Mouse (Mus musculus) midbrain, postnatal 0 days (tissue): ENCODE data around the gene Hdac4. TPM values are rescaled to one million over a fixed set of nuclear protein-coding genes. Genes with fewer than 3 reads are reported as not detected.

ENCODE experiments used
- ATAC-seq: fragments of 200-750 bp; cut with Nextera tagmentation; 2 replicates; pipeline ENCODE4 v1.8.0; 2017; ENCODE audit warnings: moderate number of reproducible peaks, mild to moderate bottlenecking, moderate TSS enrichment, moderate library complexity; ENCODE audit not compliant: low FRiP score
- DNase-seq: peaks from one replicate; pipeline ENCODE4 v3.0.0-alpha.2; 2015; ENCODE audit warnings: low spot score
- H3K27ac ChIP-seq: fragments of 300-500 bp; sonication (generic); 2 replicates; pipeline ENCODE4 v1.5.1; 2014; ENCODE audit warnings: low read depth, mild to moderate bottlenecking, low read length, mixed read lengths
- H3K27me3 ChIP-seq: fragments of 300-500 bp; sonication (generic); 2 replicates; pipeline ENCODE4 v1.6.1; 2014; ENCODE audit warnings: low read length, control low read depth, mixed read lengths; ENCODE audit not compliant: insufficient read depth
- H3K36me3 ChIP-seq: fragments of 300-500 bp; sonication (generic); 2 replicates; pipeline ENCODE4 v1.6.1; 2014; ENCODE audit warnings: low read length, control low read depth, mixed read lengths; ENCODE audit not compliant: insufficient read depth
- H3K4me1 ChIP-seq: fragments of 300-500 bp; sonication (generic); 2 replicates; pipeline ENCODE4 v1.6.1; 2014; ENCODE audit warnings: mild to moderate bottlenecking, control low read depth, antibody characterized with exemption, low read length, mixed read lengths; ENCODE audit not compliant: insufficient read depth
- H3K4me2 ChIP-seq: fragments of 300-500 bp; sonication (generic); 2 replicates; pipeline ENCODE4 v1.6.1; 2014; ENCODE audit warnings: low read depth, mild to moderate bottlenecking, low read length, mixed read lengths; ENCODE audit not compliant: poor library complexity, severe bottlenecking
- H3K4me3 ChIP-seq: fragments of 300-500 bp; sonication (generic); 2 replicates; pipeline ENCODE4 v1.5.1; 2014; ENCODE audit warnings: low read depth, mild to moderate bottlenecking, low read length, moderate library complexity
- H3K9ac ChIP-seq: fragments of 300-500 bp; sonication (generic); replicated peaks from 2 replicates; pipeline ENCODE4 v1.6.1; 2014; ENCODE audit warnings: mild to moderate bottlenecking, low read length, moderate library complexity, mixed read lengths; ENCODE audit not compliant: poor library complexity, severe bottlenecking
- H3K9me3 ChIP-seq: fragments of 300-500 bp; sonication (generic); 2 replicates; pipeline ENCODE4 v1.6.1; 2016; ENCODE audit warnings: low read length, control low read depth
- CTCF ChIP-seq: IDR thresholded peaks from 2 replicates; pipeline ENCODE4 v1.5.1; 2016; ENCODE audit warnings: antibody characterized with exemption, mild to moderate bottlenecking
- WGBS: fragments of 180-500 bp; shearing (Covaris S2); extraction: QIAGEN DNeasy Blood & Tissue Kit; methylation state at CpG from one replicate; pipeline ENCODE4 v1.1.7; 2014; 5-methylcytosine and 5-hydroxymethylcytosine counted together
- polyA plus RNA-seq: library from polyadenylated mRNA; unstranded; fragments of >200 nt; fragmentation: Nextera tagmentation; extraction: Ambion mirVana; gene quantifications from 2 replicates; pipeline ENCODE4 v1.2.1, GENCODE M21; 2015
- total RNA-seq: library from RNA; depleted of rRNA; stranded (reverse); fragments of >200 nt; gene quantifications from 2 replicates; pipeline ENCODE4 v1.2.3, GENCODE M21; 2014

The Hdac4 gene
- total and polyA plus RNA-seq, 2 experiments from 2014 or later, result 18.1 to 51.8 TPM

DNA sequence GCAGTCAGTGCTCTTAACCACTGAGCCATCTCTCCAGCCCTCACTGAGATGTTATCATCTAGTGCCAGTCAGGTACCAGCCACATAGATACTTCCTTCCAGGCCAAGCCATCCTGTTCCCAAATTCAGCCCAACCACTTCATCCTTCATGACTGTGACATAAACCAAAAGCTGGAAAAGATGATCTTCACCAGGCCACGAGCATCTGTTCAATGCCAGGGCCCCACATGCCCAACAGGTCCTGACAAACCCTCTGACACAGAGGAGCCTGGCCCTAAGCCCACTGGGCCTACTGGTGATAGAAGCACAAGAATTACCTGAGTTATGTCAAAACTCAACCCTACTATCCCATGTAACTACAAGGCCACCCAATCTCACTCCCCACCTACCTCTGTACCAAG lies 84.5 kb downstream of the Hdac4 start:
- TF ChIP-seq CTCF, result no peak
- H3K4me2 ChIP-seq, result no peak overlapping the region
- no peak overlapping the region for H3K4me3 ChIP-seq
- 96% methylated on average over 1 of the region's 1 CpGs for WGBS
- H3K27ac ChIP-seq, result no peak overlapping the region
- ATAC-seq (no peak), DNase-seq (no peak)
- H3K9me3 ChIP-seq, result no peaks in the 10 kb centered on the region
- no peaks in the 10 kb centered on the region for H3K36me3 ChIP-seq
- H3K9ac ChIP-seq, result no peak overlapping the region
- H3K27me3 ChIP-seq, result no peaks in the 10 kb centered on the region
- no peaks in the 10 kb centered on the region for H3K4me1 ChIP-seq

DNA sequence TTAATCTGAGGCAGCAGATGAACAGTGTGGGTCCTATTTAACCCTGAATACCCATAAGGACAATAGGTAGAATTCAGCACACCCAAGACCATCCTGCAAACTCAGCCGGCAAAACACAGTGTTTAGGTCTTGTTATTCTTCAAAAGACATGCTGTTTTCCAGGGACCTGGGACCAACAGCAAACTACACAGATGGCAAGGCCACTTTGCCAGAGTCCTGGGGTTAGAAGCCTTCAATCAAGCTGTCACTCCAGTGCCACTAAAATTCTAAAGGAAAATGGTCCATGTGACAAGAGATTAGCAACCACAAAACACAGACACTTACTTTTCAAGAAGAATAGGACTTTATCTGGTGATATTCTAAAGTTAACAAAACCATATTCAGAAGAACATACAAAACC lies 86.3 kb downstream of the Hdac4 start:
- no peaks in the 10 kb centered on the region for H3K9me3 ChIP-seq
- WGBS, result 41% methylated on average over 1 of the region's 1 CpGs
- TF ChIP-seq CTCF, result no peak
- no peaks in the 10 kb centered on the region for H3K4me1 ChIP-seq
- H3K27ac ChIP-seq, result no peak overlapping the region
- H3K9ac ChIP-seq, result no peak overlapping the region
- no peaks in the 10 kb centered on the region for H3K27me3 ChIP-seq
- no peak overlapping the region for H3K4me2 ChIP-seq
- no peak for ATAC-seq
- no peaks in the 10 kb centered on the region for H3K36me3 ChIP-seq
- H3K4me3 ChIP-seq, result no peak overlapping the region
- DNase-seq, result no peak

DNA sequence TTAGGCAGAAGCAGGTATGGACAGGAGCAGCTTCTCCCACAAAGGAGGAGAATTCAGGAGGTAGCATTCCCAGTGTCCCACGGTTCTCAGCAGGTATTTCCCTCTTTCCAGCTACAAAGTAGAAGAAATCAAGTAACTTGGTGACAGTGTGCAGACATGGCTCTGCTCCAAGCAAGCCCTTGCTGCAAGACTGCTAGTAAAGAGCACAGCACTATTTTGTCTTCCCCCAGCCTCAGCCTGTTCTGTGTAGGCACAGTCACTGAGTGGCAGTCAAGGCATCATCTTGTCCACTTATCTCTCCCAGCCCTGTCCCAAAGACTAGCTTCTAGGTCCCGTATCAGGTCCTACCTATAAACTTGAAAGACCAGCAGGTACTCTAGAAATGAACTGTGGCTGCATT lies 86.9 kb downstream of the Hdac4 start:
- H3K27ac ChIP-seq, result no peak overlapping the region
- no peaks in the 10 kb centered on the region for H3K27me3 ChIP-seq
- ATAC-seq (no peak), DNase-seq (no peak)
- WGBS, result 95% methylated on average over 2 of the region's 2 CpGs
- H3K4me2 ChIP-seq, result no peak overlapping the region
- no peaks in the 10 kb centered on the region for H3K36me3 ChIP-seq
- H3K9ac ChIP-seq, result no peak overlapping the region
- H3K4me3 ChIP-seq, result no peak overlapping the region
- H3K4me1 ChIP-seq, result no peaks in the 10 kb centered on the region
- no peaks in the 10 kb centered on the region for H3K9me3 ChIP-seq
- TF ChIP-seq CTCF, result no peak

DNA sequence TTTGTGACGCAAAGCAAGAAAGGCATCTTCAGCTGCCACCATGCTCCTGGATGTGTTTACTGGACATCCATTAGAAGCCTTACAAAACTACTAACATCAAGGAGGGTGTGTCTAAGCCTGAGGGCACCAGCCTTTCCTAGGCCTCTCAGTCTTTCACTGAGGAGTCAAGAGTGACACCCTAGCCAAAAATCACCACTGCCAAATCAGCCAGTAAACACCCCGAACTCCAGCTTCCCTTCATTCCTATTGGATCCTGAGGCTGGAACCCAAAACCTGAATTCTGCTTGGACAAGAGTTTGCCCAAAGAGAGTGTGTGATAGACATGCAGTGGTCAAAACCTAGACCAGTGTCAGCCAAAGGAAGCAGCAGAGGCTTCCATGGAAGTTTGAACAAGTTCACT lies 87.5 kb downstream of the Hdac4 start:
- Histone ChIP-seq H3K4me3 (no peak overlapping the region), H3K9ac (no peak overlapping the region), H3K4me1 (no peaks in the 10 kb centered on the region), H3K36me3 (no peaks in the 10 kb centered on the region), H3K4me2 (no peak overlapping the region), H3K9me3 (no peaks in the 10 kb centered on the region), H3K27me3 (no peaks in the 10 kb centered on the region), H3K27ac (no peak overlapping the region)
- 94% methylated on average over 2 of the region's 2 CpGs for WGBS
- ATAC-seq, result no peak
- no peak for TF ChIP-seq CTCF
- DNase-seq, result no peak

DNA sequence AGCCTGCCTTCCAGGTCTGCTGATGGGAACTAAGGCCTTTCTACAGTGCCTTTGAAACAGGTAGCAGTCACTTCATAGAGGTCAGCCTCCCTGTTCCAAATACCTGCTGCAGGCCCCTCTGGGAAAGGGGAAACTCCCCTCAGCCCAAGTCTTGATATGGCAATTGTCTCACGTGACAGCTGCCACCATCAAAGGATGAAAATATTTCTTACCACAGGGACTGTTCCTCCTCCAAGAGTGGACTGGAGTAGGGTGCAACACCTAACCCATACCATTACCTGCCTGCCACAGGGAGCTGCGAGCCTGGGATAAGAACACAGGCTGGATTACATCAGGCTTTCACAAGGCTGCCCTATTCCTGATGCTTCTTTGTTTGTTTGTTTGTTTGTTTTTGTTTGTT lies 88.0 kb downstream of the Hdac4 start:
- ATAC-seq, result no peak
- Histone ChIP-seq H3K9ac (no peak overlapping the region), H3K27me3 (no peaks in the 10 kb centered on the region), H3K4me2 (no peak overlapping the region), H3K9me3 (no peaks in the 10 kb centered on the region), H3K4me1 (no peaks in the 10 kb centered on the region), H3K36me3 (no peaks in the 10 kb centered on the region), H3K4me3 (no peak overlapping the region), H3K27ac (no peak overlapping the region)
- no peak for TF ChIP-seq CTCF
- WGBS, result 98% methylated on average over 2 of the region's 2 CpGs
- DNase-seq, result no peak

DNA sequence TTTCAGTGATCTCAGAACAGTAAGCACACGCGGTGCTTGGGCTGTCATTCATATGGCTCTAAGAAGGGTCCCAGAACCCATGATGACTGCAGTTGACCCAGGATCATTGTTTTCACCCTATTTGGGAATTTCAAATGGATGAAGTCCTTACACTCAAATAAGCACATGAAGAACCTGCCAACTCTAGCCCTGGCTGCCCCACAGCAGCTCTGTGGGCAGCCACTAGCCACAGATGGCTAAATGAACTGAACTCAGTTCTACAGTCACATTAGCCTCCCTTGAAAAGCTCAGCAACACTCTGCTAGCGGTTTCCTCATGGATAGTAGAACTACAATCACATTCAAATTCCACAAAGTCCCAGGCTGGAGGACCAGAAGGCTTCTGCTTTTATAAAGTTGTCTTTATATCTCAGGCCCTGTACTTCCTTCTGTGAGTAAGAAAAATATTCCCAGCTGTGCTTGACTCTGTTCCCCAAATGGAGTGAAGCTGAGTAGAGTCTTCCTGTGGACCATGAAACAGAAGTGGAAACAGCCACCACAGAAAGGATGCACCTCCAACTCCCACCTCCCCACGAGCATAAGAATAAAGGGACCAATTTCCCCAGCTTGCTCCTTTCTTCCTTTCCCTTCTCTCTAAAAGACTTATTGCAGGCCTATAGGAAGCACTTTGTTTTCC lies 88.9 kb downstream of the Hdac4 start:
- 96% methylated on average over 4 of the region's 4 CpGs for WGBS
- DNase-seq, result no peak
- no peak for ATAC-seq
- no peak overlapping the region for H3K27ac ChIP-seq
- H3K4me3 ChIP-seq, result no peak overlapping the region
- no peaks in the 10 kb centered on the region for H3K4me1 ChIP-seq
- TF ChIP-seq CTCF, result no peak
- H3K36me3 ChIP-seq, result no peaks in the 10 kb centered on the region
- H3K27me3 ChIP-seq, result no peaks in the 10 kb centered on the region
- H3K4me2 ChIP-seq, result no peak overlapping the region
- no peak overlapping the region for H3K9ac ChIP-seq
- no peaks in the 10 kb centered on the region for H3K9me3 ChIP-seq
